Mouse (Mus musculus): ENCODE data around the gene Itga4.

GRCm38 (mm10) chr2:79248283-79248682 lies 6.9 kb upstream of the Itga4 start:
- TF ChIP-seq ZNF384 (IDR thresholded peaks at IDR 0.05; ENCODE audit: low read depth, low read length) (no peak), MAFK (IDR thresholded peaks at IDR 0.05; ENCODE audit: insufficient read depth, low read depth, low read length) (no peak), ZC3H11A (IDR thresholded peaks at IDR 0.05; ENCODE audit: borderline replicate concordance, low read depth, low read length) (no peak), CHD2 (IDR thresholded peaks at IDR 0.05; ENCODE audit: low read depth, low read length) (no peak)

Measured in ES-E14 (cell line).